Mouse (Mus musculus) c-Kit-positive CD71-positive TER-119-positive erythroid progenitor cells, embryonic 14.5 days (primary cell): ENCODE measurements at regions not wholly inside any gene's neighbourhood (a gene's known extent, or its start where the extent isn't known, plus 50 kb on each side); places are given as distances from the start of the nearest gene placed in this dataset.

Source experiments
- DNase-seq: peaks from one replicate; pipeline ENCODE4 v3.0.0-alpha.2; 2013; ENCODE audit warnings: low spot score

DNA sequence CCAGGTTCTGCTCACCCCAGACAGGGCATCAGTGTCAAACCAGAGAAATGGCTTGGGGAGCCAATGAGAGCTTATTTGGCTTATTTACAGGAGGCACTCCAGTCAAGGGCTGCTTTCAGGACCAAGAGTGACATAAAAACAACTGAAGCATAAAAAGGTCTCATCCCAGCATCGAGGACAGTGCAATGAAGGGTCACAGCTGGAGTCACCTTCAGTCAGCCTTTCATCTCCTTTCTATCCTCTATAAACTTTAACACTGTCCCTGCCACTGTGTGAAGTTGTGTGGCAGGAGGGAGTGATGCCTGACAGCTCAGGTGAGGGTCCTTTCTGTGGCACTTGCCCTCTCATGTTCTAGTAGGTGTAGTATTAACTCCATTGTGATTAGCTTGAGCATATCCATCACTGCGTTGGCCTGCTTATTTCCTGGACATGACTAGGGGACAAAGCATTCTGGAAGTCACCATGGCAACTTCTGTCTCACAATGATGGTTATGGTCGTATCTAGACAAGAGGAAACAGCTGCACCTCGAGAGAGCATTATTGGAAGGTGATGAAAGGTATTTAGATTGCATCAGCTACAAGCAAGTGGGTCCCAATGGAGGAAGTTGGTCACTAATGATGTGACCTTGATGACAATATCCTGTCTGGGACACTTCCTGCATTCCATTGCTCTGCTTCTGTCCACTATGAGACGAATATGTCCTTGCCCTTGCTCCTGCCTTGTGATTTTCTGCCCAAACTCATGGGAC lies 87.8 kb upstream of the Enpp6 start:
- DNase-seq: no peak

GRCm38 (mm10) chr8:46900826-46901225 lies 85.9 kb upstream of the Enpp6 start:
- DNase-seq: no peak

DNA sequence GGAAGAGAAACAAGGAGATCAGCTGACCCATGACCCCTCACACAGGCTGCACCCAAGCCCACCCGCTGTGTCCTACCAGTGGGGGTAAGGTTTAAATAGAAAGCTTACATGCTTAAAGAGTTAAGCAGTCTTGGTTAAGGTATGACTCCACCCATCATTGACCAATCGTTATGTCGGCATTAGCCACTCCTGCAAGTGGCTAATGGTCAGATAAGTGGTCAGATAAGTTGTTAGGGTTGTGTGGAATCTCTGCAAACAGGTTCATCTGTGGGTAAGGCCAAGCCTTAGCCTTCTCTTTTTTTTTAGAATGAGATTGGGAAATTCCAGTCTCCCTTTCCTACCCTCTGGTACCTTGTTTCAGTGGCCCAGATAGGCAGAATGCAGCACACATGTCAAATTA lies 82.0 kb upstream of the Enpp6 start:
- DNase-seq: no peak

- no peak for DNase-seq
Observed at GRCm38 (mm10) chr8:46907390-46907789, 79.3 kb upstream of the Enpp6 start.

DNA sequence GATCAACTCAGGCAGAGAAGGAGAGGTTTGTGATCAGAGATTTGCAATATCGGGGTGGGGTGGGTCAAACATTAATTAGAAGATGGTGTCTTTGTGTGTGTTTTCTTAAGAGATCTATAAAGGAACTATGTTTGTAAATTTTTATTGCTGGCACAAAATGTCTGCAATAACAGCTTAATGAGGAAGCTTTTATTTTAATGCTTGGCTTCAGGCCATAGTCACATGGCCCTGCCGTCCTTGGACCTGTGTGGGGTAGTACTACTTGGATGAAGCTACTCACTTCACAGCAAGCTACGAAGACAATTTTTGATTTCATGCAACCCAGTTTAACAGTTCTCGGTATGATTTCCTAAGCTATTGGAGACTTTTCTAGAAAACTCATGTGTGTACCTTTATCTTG lies 78.5 kb upstream of the Enpp6 start:
- no peak for DNase-seq

- DNase-seq: no peak
Observed at GRCm38 (mm10) chr8:46913956-46914355, 72.7 kb upstream of the Enpp6 start.

- no peak for DNase-seq
Observed at GRCm38 (mm10) chr8:46920071-46920470, 66.6 kb upstream of the Enpp6 start.

DNA sequence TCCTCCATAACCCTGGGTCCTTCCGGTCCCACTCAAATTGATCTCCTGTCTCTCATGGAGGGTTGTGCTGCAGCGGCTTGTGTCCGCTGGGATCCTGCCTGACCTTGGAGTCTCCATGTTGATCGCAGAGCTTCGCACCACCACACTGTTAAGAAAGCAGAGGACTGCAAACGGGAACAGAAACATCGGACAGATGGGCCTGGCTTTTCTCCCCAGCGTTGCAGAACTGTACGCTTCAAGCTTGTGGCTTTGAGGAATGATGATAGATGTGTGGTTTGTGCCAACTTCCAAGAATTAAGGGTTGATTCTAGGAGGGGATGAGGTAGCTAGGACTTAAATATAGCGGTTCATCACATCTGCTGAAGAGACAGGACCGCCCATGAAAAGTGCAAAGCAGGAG lies 65.6 kb upstream of the Enpp6 start:
- no peak for DNase-seq

- DNase-seq: no peak
Observed at GRCm38 (mm10) chr8:46921585-46921984, 65.1 kb upstream of the Enpp6 start.

DNA sequence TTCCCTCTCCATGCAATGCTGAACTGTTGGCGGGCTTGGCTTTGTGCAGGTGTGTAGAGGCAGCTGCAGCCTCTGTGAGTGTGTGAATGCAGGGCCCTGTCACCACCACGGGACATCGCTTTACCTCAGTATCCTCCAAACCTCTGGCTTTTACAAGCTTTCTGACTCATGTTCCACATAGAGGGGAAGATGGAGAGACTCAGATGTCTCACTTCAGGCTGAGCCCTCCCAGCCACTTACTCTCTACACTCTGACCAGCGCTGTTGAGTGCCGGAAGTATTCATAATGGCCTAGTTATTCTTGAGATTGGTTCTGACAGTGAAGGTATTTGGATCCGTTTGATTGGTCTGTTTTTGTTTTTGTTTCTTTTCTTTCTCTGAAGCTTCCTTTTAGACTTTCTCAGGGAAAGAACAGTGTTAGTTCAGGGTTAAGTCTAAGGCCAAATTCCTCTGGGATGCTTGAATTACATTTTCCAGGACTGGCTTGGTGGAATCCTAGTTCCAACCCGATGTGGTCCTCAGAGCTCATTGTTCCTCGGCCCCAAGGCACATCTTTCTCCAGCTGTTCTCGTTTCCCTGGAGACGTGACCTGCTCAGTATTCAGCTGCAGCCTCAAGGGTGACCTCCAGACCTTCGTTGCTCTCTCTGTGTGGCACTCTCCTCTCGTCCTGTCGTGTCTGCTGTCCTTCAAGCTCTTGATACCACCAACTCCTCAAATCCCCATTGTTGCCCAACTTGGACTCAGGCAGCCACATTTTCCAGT lies 61.7 kb upstream of the Enpp6 start:
- DNase-seq: no peak

- DNase-seq: no peak
Observed at GRCm38 (mm10) chr8:46928718-46929117, 58.0 kb upstream of the Enpp6 start.

GRCm38 (mm10) chr8:46929678-46930077 lies 57.0 kb upstream of the Enpp6 start:
- DNase-seq: no peak

DNA sequence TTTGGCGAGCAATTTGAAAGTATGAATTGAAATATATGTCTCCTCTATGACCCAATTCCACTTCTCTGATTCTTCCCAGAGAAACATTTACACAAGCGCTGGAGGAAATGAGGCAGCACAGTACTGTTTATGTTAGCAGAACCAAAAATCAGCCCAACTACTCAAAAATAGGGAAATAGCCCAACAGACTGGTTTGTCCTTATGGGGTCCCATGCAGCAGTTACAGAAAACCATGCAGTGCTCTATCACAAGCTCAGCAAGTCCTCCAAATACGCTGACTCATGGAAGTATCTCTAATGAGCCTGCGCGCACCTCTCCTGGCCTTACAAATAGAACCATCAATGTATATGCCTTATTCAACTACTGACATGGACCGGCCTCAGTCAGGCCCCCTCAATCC lies 55.4 kb upstream of the Enpp6 start:
- no peak for DNase-seq

GRCm38 (mm10) chr8:46933256-46933655 lies 53.4 kb upstream of the Enpp6 start:
- DNase-seq: no peak

- DNase-seq: no peak
Observed at GRCm38 (mm10) chr8:46934254-46934653, 52.4 kb upstream of the Enpp6 start.

DNA sequence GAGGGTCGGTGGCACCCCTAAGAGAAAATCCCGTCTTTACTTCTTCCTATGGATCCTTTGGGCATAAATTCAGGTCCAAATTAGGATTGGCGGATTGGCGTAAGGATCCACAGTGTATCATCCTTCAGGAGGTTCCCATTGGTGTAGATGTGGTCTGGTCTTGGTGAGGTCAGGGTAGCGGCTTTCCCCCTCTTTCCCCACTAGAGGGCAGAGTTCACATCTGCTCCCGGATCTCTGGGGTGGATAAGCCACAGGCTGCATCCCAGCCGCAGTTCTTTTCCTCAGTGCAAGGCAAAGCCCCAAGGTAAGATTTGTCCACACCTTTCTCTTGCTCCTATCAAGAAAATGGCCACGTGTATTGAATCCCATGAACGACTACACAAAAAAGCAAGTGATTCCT lies 51.8 kb upstream of the Enpp6 start:
- DNase-seq: peak; percentile 30

GRCm38 (mm10) chr8:46936039-46936438 lies 50.6 kb upstream of the Enpp6 start:
- DNase-seq: no peak
